26 mouse cellular contexts compared by ENCODE assay signal in the genomic region with DNA sequence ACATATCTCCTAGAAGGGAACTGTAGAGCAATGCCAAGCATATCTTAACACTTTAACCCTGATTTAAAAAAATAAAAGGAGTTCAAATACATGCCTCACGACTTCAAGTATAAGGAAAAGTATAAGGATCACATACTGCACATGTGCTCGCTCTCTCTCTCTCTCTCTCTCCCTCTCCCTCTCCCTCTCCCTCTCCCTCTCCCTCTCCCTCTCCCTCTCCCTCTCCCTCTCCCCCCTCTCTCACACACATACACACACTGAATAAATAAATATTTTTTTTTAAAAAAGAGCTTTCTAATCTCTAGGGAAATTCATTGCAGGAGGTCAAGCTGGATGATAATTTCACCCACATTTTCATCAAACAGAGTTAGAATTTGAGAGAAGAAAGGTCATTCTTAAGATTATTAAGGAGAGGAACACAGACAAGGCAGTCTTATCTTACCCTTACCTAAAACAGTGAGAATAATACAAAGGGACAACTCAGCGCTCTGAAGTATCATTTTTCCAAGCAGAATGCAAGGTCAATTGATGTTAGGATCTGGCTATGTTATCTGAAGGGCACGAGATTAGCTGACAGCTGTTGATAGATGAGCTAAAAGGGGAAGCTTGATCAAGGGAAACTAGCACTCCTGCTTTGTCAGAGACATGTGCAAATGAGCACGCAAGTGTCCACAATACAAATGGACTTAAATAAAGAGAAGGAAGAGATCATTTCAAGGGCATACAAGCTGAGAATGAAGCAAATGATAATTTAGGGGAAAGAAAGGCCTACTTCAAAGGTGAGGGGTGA.
A peak's percentile ranks its signal among the peaks of the same experiment; 100 is the strongest.
DNase-seq lines count a peak whose midpoint lies in the region; ATAC-seq lines count a peak whose summit lies in the region.
"Had no signal": no experiment of that assay in that cellular context is flagged by ENCODE, and none has a peak within 500 bp of the region (broad histone marks: within the 10 kb centered on the region; RNA-seq: fewer than 3 reads in every experiment).

No protein-coding gene starts in this region.

- no peak overlapping the region for H3K27ac ChIP-seq in heart, embryonic 11.5 days (ENCODE audit: low read depth, low read length)
- H3K27ac ChIP-seq in hindbrain, embryonic 11.5 days (ENCODE audit: low read depth, low read length): no peak overlapping the region
- H3K27ac ChIP-seq in hindbrain, embryonic 14.5 days: no peak overlapping the region
- H3K27ac ChIP-seq: embryonic facial prominence, embryonic 15.5 days; gastrocnemius, adult 2 months; limb, embryonic 13.5 days; liver, embryonic 14.5 days; lung, embryonic 15.5 days had no signal

- 17% methylated on average over 5 of the region's 5 CpGs for WGBS in heart, embryonic 11.5 days (ENCODE audit: insufficient replicate concordance)
- 42% methylated on average over 5 of the region's 5 CpGs for WGBS in hindbrain, embryonic 11.5 days
- WGBS in hindbrain, embryonic 14.5 days: 51% methylated on average over 5 of the region's 5 CpGs

- no peaks in the 10 kb centered on the region; the same call in 1 of the 2 replicates for H3K4me1 ChIP-seq in heart, embryonic 11.5 days (ENCODE audit: control insufficient read depth, insufficient read depth, low read length)
- H3K4me1 ChIP-seq in hindbrain, embryonic 11.5 days (replicated peaks; ENCODE audit: control insufficient read depth, insufficient read depth, low read length): no peaks in the 10 kb centered on the region
- H3K4me1 ChIP-seq in hindbrain, embryonic 14.5 days (replicated peaks; ENCODE audit: control insufficient read depth, insufficient read depth, low read length): no peaks in the 10 kb centered on the region
- H3K4me1 ChIP-seq: embryonic facial prominence, embryonic 15.5 days; limb, embryonic 13.5 days; lung, embryonic 15.5 days had no signal

- H3K9ac ChIP-seq in heart, embryonic 11.5 days (ENCODE audit: low read depth, low read length): no peak overlapping the region
- no peak overlapping the region for H3K9ac ChIP-seq in hindbrain, embryonic 11.5 days (ENCODE audit: low read depth, low read length)
- H3K9ac ChIP-seq in hindbrain, embryonic 14.5 days: no peak overlapping the region
- H3K9ac ChIP-seq: embryonic facial prominence, embryonic 15.5 days; limb, embryonic 13.5 days; liver, embryonic 14.5 days; lung, embryonic 15.5 days had no signal

- peak; percentile 75 for ATAC-seq in heart, embryonic 11.5 days (replicated peaks; ENCODE audit: insufficient number of reproducible peaks, low FRiP score, low TSS enrichment)
- peak; percentile 71 for ATAC-seq in hindbrain, embryonic 11.5 days (ENCODE audit: low FRiP score)
- ATAC-seq in hindbrain, embryonic 14.5 days (ENCODE audit: low FRiP score): no peak
- ATAC-seq in cerebellum, adult (ENCODE audit: insufficient number of reproducible peaks, low FRiP score, low TSS enrichment): no peak
- ATAC-seq: forebrain, embryonic 14.5 days; midbrain, embryonic 16.5 days; Patski had no signal

- DNase-seq in heart, adult 11 months: no peak
- DNase-seq in hindbrain, embryonic 11.5 days (ENCODE audit: low spot score): peak; percentile 9
- no peak for DNase-seq in hindbrain, embryonic 14.5 days (ENCODE audit: low spot score)
- peak; percentile 4 for DNase-seq in retina, postnatal 1 day
- no peak for DNase-seq in retina, embryonic 14.5 days (ENCODE audit: low spot score)
- DNase-seq in mesoderm, embryonic 11.5 days (ENCODE audit: low read depth, low spot score): peak; percentile 37
- DNase-seq: adrenal gland, postnatal 25 days; B cell, adult 2 months; cerebellum, adult 9-11 months; gastrocnemius, adult 2 months; kidney, adult 11 months; kidney, postnatal 4 days; lung, postnatal 4 days; right cerebral cortex, postnatal 14 days; spleen, adult 18-20 months had no signal

- no peak overlapping the region for H3K4me2 ChIP-seq in heart, embryonic 11.5 days
- no peak overlapping the region for H3K4me2 ChIP-seq in hindbrain, embryonic 11.5 days (replicated peaks; ENCODE audit: low read depth, low read length)
- H3K4me2 ChIP-seq in hindbrain, embryonic 14.5 days (replicated peaks): no peak overlapping the region
- H3K4me2 ChIP-seq: embryonic facial prominence, embryonic 15.5 days; limb, embryonic 13.5 days; lung, embryonic 15.5 days had no signal

- H3K9me3 ChIP-seq in heart, embryonic 11.5 days (replicated peaks; ENCODE audit: control insufficient read depth, low read length): no peaks in the 10 kb centered on the region
- H3K9me3 ChIP-seq in hindbrain, embryonic 11.5 days (ENCODE audit: control insufficient read depth, low read length): no peaks in the 10 kb centered on the region
- no peaks in the 10 kb centered on the region for H3K9me3 ChIP-seq in hindbrain, embryonic 14.5 days (ENCODE audit: control insufficient read depth, low read length)
- H3K9me3 ChIP-seq: embryonic facial prominence, embryonic 15.5 days; G1E; limb, embryonic 13.5 days; lung, embryonic 15.5 days had no signal

- no peaks in the 10 kb centered on the region for H3K27me3 ChIP-seq in heart, embryonic 11.5 days (ENCODE audit: control insufficient read depth, insufficient read depth, low read length)
- no peaks in the 10 kb centered on the region for H3K27me3 ChIP-seq in hindbrain, embryonic 11.5 days (ENCODE audit: control insufficient read depth, insufficient read depth, low read length)
- H3K27me3 ChIP-seq in hindbrain, embryonic 14.5 days (ENCODE audit: control insufficient read depth, insufficient read depth, low read length): no peaks in the 10 kb centered on the region
- H3K27me3 ChIP-seq: CH12.LX; embryonic facial prominence, embryonic 15.5 days; limb, embryonic 13.5 days; lung, embryonic 15.5 days; Patski had no signal

- H3K4me3 ChIP-seq in heart, embryonic 11.5 days (ENCODE audit: low read depth, low read length): no peak overlapping the region
- no peak overlapping the region for H3K4me3 ChIP-seq in hindbrain, embryonic 11.5 days (ENCODE audit: low read depth, low read length)
- no peak overlapping the region for H3K4me3 ChIP-seq in hindbrain, embryonic 14.5 days (replicated peaks; ENCODE audit: low read length)
- H3K4me3 ChIP-seq: embryonic facial prominence, embryonic 15.5 days; gastrocnemius, adult 2 months; limb, embryonic 13.5 days; lung, embryonic 15.5 days had no signal

- no peaks in the 10 kb centered on the region for H3K36me3 ChIP-seq in heart, embryonic 11.5 days (ENCODE audit: control insufficient read depth, insufficient read depth, low read length)
- no peaks in the 10 kb centered on the region for H3K36me3 ChIP-seq in hindbrain, embryonic 11.5 days (ENCODE audit: control insufficient read depth, insufficient read depth, low read length)
- H3K36me3 ChIP-seq in hindbrain, embryonic 14.5 days (replicated peaks; ENCODE audit: control insufficient read depth, insufficient read depth): no peaks in the 10 kb centered on the region
- H3K36me3 ChIP-seq: embryonic facial prominence, embryonic 15.5 days; G1E; limb, embryonic 13.5 days; lung, embryonic 15.5 days had no signal

Comparison
In these comparisons a context has a peak if more than half of its experiments do, and no peak if none do; other contexts are left out.
1. ATAC-seq: peak in heart, embryonic 11.5 days (single experiment) and hindbrain, embryonic 11.5 days (single experiment); none in hindbrain, embryonic 14.5 days (single experiment) and cerebellum, adult (single experiment).
2. DNase-seq: peak in hindbrain, embryonic 11.5 days (single experiment), retina, postnatal 1 day (single experiment) and mesoderm, embryonic 11.5 days (single experiment); none in heart, adult 11 months (single experiment), hindbrain, embryonic 14.5 days (single experiment) and retina, embryonic 14.5 days (single experiment).